In genomic region chr14:105921217-105921695, GRCm38 (mm10) we compare ENCODE assay signal across 9 mouse cellular contexts. TPM values are rescaled to one million over a fixed set of nuclear protein-coding genes. Genes with fewer than 3 reads are reported as not detected.
DNase-seq lines count a peak whose midpoint lies in the region; ATAC-seq and TF ChIP-seq lines count a peak whose summit lies in the region.
"Had no signal": no experiment of that assay in that cellular context is flagged by ENCODE, and none has a peak within 500 bp of the region (broad histone marks: within the 10 kb centered on the region; RNA-seq: fewer than 3 reads in every experiment).

No protein-coding gene starts in this region.

- no peak for TF ChIP-seq CTCF in embryonic fibroblast, embryonic 13.5 days (IDR thresholded peaks at IDR 0.05; ENCODE audit: borderline replicate concordance, insufficient read depth, low read length)
- TF ChIP-seq CTCF in midbrain, postnatal 0 days (IDR thresholded peaks at IDR 0.05): no peak

- peak overlapping the region; percentile 42 for H3K4me2 ChIP-seq in kidney, embryonic 16.5 days (replicated peaks; ENCODE audit: low read depth, low read length)
- H3K4me2 ChIP-seq in intestine, embryonic 15.5 days (replicated peaks): peak overlapping the region; percentile 26; the same call in 1 of the 2 replicates
- 0 out of 2 replicates have a peak overlapping the region, but pooled peaks have one; percentile 25 for H3K4me2 ChIP-seq in midbrain, postnatal 0 days (ENCODE audit: low read depth, low read length, poor library complexity, severe bottlenecking)

- H3K4me3 ChIP-seq in kidney, embryonic 16.5 days (ENCODE audit: low read length): no peak overlapping the region
- H3K4me3 ChIP-seq in embryonic fibroblast, embryonic 13.5 days (ENCODE audit: insufficient read depth, low read length): no peak overlapping the region
- no peak overlapping the region for H3K4me3 ChIP-seq in intestine, embryonic 15.5 days (replicated peaks)
- H3K4me3 ChIP-seq in midbrain, postnatal 0 days (ENCODE audit: low read depth, low read length): 0 out of 2 replicates have a peak overlapping the region, but pooled peaks have one; percentile 6

- no peak for DNase-seq in kidney, adult 11 months
- no peak for DNase-seq in midbrain, postnatal 0 days (ENCODE audit: low spot score)
- DNase-seq in thymus, postnatal 10 days (ENCODE audit: low spot score in 2 of 2): no peak
- DNase-seq in spleen, postnatal 4 days (ENCODE audit: low spot score in 2 of 2): no peak
- no peak for DNase-seq in MN1 (ENCODE audit: low spot score)

- H3K9ac ChIP-seq in kidney, embryonic 16.5 days (replicated peaks; ENCODE audit: low read length): peak overlapping the region; percentile 45; the same call in 1 of the 2 replicates
- H3K9ac ChIP-seq in intestine, embryonic 15.5 days: no peak overlapping the region
- no peak overlapping the region for H3K9ac ChIP-seq in midbrain, postnatal 0 days (replicated peaks; ENCODE audit: low read length, poor library complexity, severe bottlenecking)

- no peaks in the 10 kb centered on the region for H3K27me3 ChIP-seq in kidney, embryonic 16.5 days (ENCODE audit: insufficient read depth, low read length)
- no peaks in the 10 kb centered on the region for H3K27me3 ChIP-seq in intestine, embryonic 15.5 days (replicated peaks)
- H3K27me3 ChIP-seq in midbrain, postnatal 0 days (ENCODE audit: insufficient read depth, low read length): 0 out of 2 replicates have a peak, but pooled peaks cover 3% of the 10 kb centered on the region

- TF ChIP-seq POLR2A in embryonic fibroblast, embryonic 13.5 days (IDR thresholded peaks at IDR 0.05; ENCODE audit: low read depth, low read length): no peak

- ATAC-seq in kidney, embryonic 16.5 days (ENCODE audit: low FRiP score, low TSS enrichment): peak; percentile 13; the same call in 1 of the 2 replicates
- no peak for ATAC-seq in intestine, embryonic 15.5 days
- no peak for ATAC-seq in midbrain, postnatal 0 days (ENCODE audit: low FRiP score)

- H3K9me3 ChIP-seq in kidney, embryonic 16.5 days (ENCODE audit: low read length): no peaks in the 10 kb centered on the region
- no peaks in the 10 kb centered on the region for H3K9me3 ChIP-seq in intestine, embryonic 15.5 days
- H3K9me3 ChIP-seq in midbrain, postnatal 0 days (ENCODE audit: low read length): no peaks in the 10 kb centered on the region

- 1% methylated on average over 8 of the region's 8 CpGs for WGBS in kidney, embryonic 16.5 days
- WGBS in intestine, embryonic 15.5 days: 6% methylated on average over 8 of the region's 8 CpGs
- WGBS in midbrain, postnatal 0 days: 15% methylated on average over 8 of the region's 8 CpGs

- peaks cover 35% of the 10 kb centered on the region for H3K4me1 ChIP-seq in kidney, embryonic 16.5 days (ENCODE audit: insufficient read depth, low read length)
- H3K4me1 ChIP-seq in embryonic fibroblast, embryonic 13.5 days (ENCODE audit: control insufficient read depth, insufficient read depth, low read length): peaks cover 5% of the 10 kb centered on the region
- peaks cover 6% of the 10 kb centered on the region; the same call in 1 of the 2 replicates for H3K4me1 ChIP-seq in intestine, embryonic 15.5 days (replicated peaks)
- H3K4me1 ChIP-seq in midbrain, postnatal 0 days (ENCODE audit: insufficient read depth, low read length): no peaks in the 10 kb centered on the region

- peak overlapping the region; percentile 83 for H3K27ac ChIP-seq in kidney, embryonic 16.5 days (ENCODE audit: low read length)
- peak overlapping the region; percentile 50; the same call in 1 of the 2 replicates for H3K27ac ChIP-seq in embryonic fibroblast, embryonic 13.5 days (ENCODE audit: insufficient read depth, low read length)
- no peak overlapping the region for H3K27ac ChIP-seq in intestine, embryonic 15.5 days
- no peak overlapping the region for H3K27ac ChIP-seq in midbrain, postnatal 0 days (ENCODE audit: low read depth, low read length)

- H3K36me3 ChIP-seq in kidney, embryonic 16.5 days (ENCODE audit: insufficient read depth, low read length): no peaks in the 10 kb centered on the region
- H3K36me3 ChIP-seq in intestine, embryonic 15.5 days: no peaks in the 10 kb centered on the region
- no peaks in the 10 kb centered on the region for H3K36me3 ChIP-seq in midbrain, postnatal 0 days (ENCODE audit: insufficient read depth, low read length)

RNA-seq across cellular contexts. Expression of gene Spry2, which starts 24.6 kb away (rescaled TPM):
- polyA plus RNA-seq in kidney, embryonic 16.5 days (2015; fragmentation: Nextera tagmentation; extraction: Ambion mirVana): 40.1 and 49.0 TPM in 2 replicates
- polyA plus RNA-seq in embryonic fibroblast, embryonic 13.5 days (2011; ENCODE audit: insufficient read length, low read depth, missing spikeins): 41.0 and 48.6 TPM in 2 replicates
- 39.8 and 53.3 TPM in 2 replicates for polyA plus RNA-seq in intestine, embryonic 15.5 days (2015; fragmentation: Nextera tagmentation; extraction: Ambion mirVana)
- total RNA-seq in midbrain, postnatal 0 days (2014; rRNA removed): 20.2 and 24.3 TPM in 2 replicates
- 38.1 and 39.2 TPM in 2 replicates for polyA plus RNA-seq in midbrain, postnatal 0 days (2015; fragmentation: Nextera tagmentation; extraction: Ambion mirVana)
- total RNA-seq: MEL had no signal

Comparison
In these comparisons a context has a peak if more than half of its experiments do, and no peak if none do; other contexts are left out.
1. H3K27ac ChIP-seq: peak in kidney, embryonic 16.5 days (single experiment) and embryonic fibroblast, embryonic 13.5 days (single experiment); none in intestine, embryonic 15.5 days (single experiment) and midbrain, postnatal 0 days (single experiment).
2. Peak in every context shown above with its lines, with median percentiles within 50 percentile points of each other: H3K4me2 ChIP-seq.